Mouse (Mus musculus): Measurements from ENCODE around the gene Poc1b. TPM values are rescaled to one million over a fixed set of nuclear protein-coding genes. Genes with fewer than 3 reads are reported as not detected.

Gene Poc1b
- polyA plus RNA-seq (2012; rRNA removed) = 6.9 and 10.2 TPM in 2 replicates

DNA sequence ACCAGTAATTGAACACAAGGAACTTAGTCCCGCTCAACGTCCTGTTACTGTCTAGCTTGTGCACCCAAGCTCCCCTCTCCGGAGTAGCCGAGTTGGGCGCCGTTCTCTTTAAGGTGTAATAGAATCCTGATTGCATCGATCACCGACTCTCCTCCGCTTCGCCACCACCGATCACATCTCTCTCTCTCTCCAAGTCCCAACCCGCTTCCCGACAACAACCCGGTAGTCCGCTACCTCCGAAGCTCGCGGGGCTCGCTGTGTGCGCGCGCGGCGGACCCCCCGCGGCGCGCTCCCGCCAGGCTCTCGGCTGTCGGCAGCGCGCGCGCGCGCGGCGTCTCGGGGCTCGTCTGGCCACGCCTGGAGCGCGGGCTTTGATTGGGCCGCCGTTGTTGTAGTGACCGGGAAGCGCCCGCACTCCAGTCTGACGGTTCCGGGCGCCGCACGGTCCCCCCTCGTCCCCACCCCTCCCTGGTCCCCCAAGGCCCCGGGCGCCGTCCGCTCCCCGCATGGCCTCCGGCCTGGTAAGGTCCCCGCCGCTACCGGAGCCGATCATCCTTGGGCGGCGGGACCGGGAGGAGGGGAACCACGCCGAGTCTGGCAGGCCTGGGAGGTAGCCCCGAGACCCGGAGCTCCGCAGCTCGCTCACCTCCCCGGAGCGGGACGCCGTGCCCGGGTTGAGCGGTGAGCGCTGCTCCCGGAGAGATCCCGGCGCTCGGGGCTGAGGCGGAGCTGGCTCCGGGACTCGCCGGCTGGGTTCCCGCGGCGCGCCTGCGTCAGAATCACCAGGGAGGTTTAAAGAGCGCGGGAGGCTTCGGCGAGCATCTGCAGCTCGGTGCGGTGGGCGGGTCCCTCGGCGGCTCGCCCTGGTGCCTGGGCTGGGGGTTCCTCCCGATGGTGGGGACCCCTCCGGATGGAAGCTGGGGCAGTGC lies at the start of gene Poc1b:
Gene Poc1b (plus strand): TSS at position 334 of the 929 bp plus-strand sequence.
- DNase-seq = peak; percentile 92
- TF ChIP-seq POLR2A (IDR thresholded peaks at IDR 0.05; ENCODE audit: low read depth, low read length) (no peak), CTCF (conservative IDR thresholded peaks at IDR 0.05; ENCODE audit: insufficient read depth, insufficient read length, low read depth, low read length) (no peak)
- Histone ChIP-seq H3K27ac (ENCODE audit: insufficient read depth, low read depth, low read length) (peak within 1 kb of the TSS; percentile 79), H3K36me3 (ENCODE audit: control insufficient read depth, insufficient read depth, low read length) (no peaks in the 10 kb centered on the region), H3K4me3 (ENCODE audit: insufficient read depth, low read depth, low read length) (peak within 1 kb of the TSS; percentile 94), H3K27me3 (replicated peaks; ENCODE audit: control insufficient read depth, insufficient read depth, low read length) (no peaks in the 10 kb centered on the region), H3K4me1 (ENCODE audit: control insufficient read depth, insufficient read depth, low read length) (peaks cover 6% of the 10 kb centered on the region)
- WGBS = under 1% methylated on average over 103 of the region's 106 CpGs

DNA sequence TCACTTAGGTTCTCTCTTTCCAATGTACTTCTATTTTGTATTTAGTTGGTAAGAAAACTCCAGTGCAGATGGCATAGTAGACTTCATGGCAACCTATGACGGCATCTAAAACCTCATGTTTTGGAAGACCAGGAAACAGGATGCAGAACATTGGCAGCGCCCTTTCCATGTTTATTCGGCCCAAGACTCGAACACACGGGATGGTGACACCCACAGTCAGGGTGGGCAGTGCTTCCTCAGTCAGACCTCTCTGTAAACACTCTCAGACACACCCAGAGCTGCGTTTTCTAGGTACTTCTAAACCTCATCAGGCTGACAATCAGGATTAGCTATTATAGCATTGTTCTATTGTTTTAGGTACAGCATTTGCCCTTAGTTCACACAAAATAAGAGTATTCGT lies 46.2 kb upstream of the Poc1b start:
- Histone ChIP-seq H3K36me3 (ENCODE audit: control insufficient read depth, insufficient read depth, low read length) (no peaks in the 10 kb centered on the region), H3K4me3 (ENCODE audit: insufficient read depth, low read depth, low read length) (no peak overlapping the region), H3K27ac (ENCODE audit: insufficient read depth, low read depth, low read length) (no peak overlapping the region), H3K4me1 (ENCODE audit: control insufficient read depth, insufficient read depth, low read length) (no peaks in the 10 kb centered on the region), H3K27me3 (replicated peaks; ENCODE audit: control insufficient read depth, insufficient read depth, low read length) (no peaks in the 10 kb centered on the region)
- TF ChIP-seq CTCF (conservative IDR thresholded peaks at IDR 0.05; ENCODE audit: insufficient read depth, insufficient read length, low read depth, low read length) (no peak), POLR2A (IDR thresholded peaks at IDR 0.05; ENCODE audit: low read depth, low read length) (no peak)
- DNase-seq = no peak
- 91% methylated on average over 7 of the region's 7 CpGs for WGBS

DNA sequence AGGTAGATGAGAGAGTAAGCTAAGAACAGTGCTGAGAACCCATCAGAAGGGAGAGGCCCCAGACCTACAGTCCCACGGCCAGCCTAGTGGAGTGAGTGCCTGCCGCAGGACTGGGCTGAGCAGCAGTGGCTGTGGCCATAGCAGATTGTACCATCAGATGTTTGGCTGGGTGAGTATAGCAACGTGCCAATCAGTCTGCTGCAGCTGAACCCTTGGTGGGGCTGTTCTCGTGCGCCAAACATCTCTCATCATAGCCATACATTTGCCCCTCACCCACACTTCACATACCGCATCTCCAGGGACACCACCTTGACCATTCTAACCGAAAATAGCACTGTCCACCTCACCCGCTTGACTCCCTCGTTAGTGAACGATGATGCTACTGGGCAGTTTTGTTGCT lies 45.4 kb upstream of the Poc1b start:
- H3K27ac ChIP-seq (ENCODE audit: insufficient read depth, low read depth, low read length) = no peak overlapping the region
- no peaks in the 10 kb centered on the region for H3K36me3 ChIP-seq (ENCODE audit: control insufficient read depth, insufficient read depth, low read length)
- 90% methylated on average over 10 of the region's 10 CpGs for WGBS
- no peak for TF ChIP-seq CTCF (conservative IDR thresholded peaks at IDR 0.05; ENCODE audit: insufficient read depth, insufficient read length, low read depth, low read length)
- no peak for TF ChIP-seq POLR2A (IDR thresholded peaks at IDR 0.05; ENCODE audit: low read depth, low read length)
- H3K27me3 ChIP-seq (replicated peaks; ENCODE audit: control insufficient read depth, insufficient read depth, low read length) = no peaks in the 10 kb centered on the region
- no peak for DNase-seq
- no peaks in the 10 kb centered on the region for H3K4me1 ChIP-seq (ENCODE audit: control insufficient read depth, insufficient read depth, low read length)
- H3K4me3 ChIP-seq (ENCODE audit: insufficient read depth, low read depth, low read length) = no peak overlapping the region

GRCm38 (mm10) chr10:99062546-99062945 lies 44.3 kb upstream of the Poc1b start:
- Histone ChIP-seq H3K4me1 (ENCODE audit: control insufficient read depth, insufficient read depth, low read length) (no peaks in the 10 kb centered on the region), H3K4me3 (ENCODE audit: insufficient read depth, low read depth, low read length) (no peak overlapping the region), H3K27ac (ENCODE audit: insufficient read depth, low read depth, low read length) (no peak overlapping the region; the same call in 1 of the 2 replicates), H3K36me3 (ENCODE audit: control insufficient read depth, insufficient read depth, low read length) (no peaks in the 10 kb centered on the region), H3K27me3 (replicated peaks; ENCODE audit: control insufficient read depth, insufficient read depth, low read length) (no peaks in the 10 kb centered on the region)
- 68% methylated on average over 5 of the region's 5 CpGs for WGBS
- TF ChIP-seq POLR2A (IDR thresholded peaks at IDR 0.05; ENCODE audit: low read depth, low read length) (no peak), CTCF (conservative IDR thresholded peaks at IDR 0.05; ENCODE audit: insufficient read depth, insufficient read length, low read depth, low read length) (no peak)
- no peak for DNase-seq

- H3K27me3 ChIP-seq (replicated peaks; ENCODE audit: control insufficient read depth, insufficient read depth, low read length) = no peaks in the 10 kb centered on the region
- no peaks in the 10 kb centered on the region for H3K36me3 ChIP-seq (ENCODE audit: control insufficient read depth, insufficient read depth, low read length)
- H3K4me3 ChIP-seq (ENCODE audit: insufficient read depth, low read depth, low read length) = no peak overlapping the region
- H3K27ac ChIP-seq (ENCODE audit: insufficient read depth, low read depth, low read length) = no peak overlapping the region
- DNase-seq = no peak
- WGBS = 83% methylated on average over 18 of the region's 18 CpGs
- no peaks in the 10 kb centered on the region for H3K4me1 ChIP-seq (ENCODE audit: control insufficient read depth, insufficient read depth, low read length)
- TF ChIP-seq POLR2A (IDR thresholded peaks at IDR 0.05; ENCODE audit: low read depth, low read length) (no peak), CTCF (conservative IDR thresholded peaks at IDR 0.05; ENCODE audit: insufficient read depth, insufficient read length, low read depth, low read length) (no peak)
Observed at GRCm38 (mm10) chr10:99076113-99076895, 30.5 kb upstream of the Poc1b start.

GRCm38 (mm10) chr10:99078621-99079020 lies 28.2 kb upstream of the Poc1b start:
- no peak for DNase-seq
- no peak overlapping the region for H3K27ac ChIP-seq (ENCODE audit: insufficient read depth, low read depth, low read length)
- H3K36me3 ChIP-seq (ENCODE audit: control insufficient read depth, insufficient read depth, low read length) = no peaks in the 10 kb centered on the region
- TF ChIP-seq POLR2A (IDR thresholded peaks at IDR 0.05; ENCODE audit: low read depth, low read length) (no peak), CTCF (conservative IDR thresholded peaks at IDR 0.05; ENCODE audit: insufficient read depth, insufficient read length, low read depth, low read length) (no peak)
- no peaks in the 10 kb centered on the region for H3K27me3 ChIP-seq (replicated peaks; ENCODE audit: control insufficient read depth, insufficient read depth, low read length)
- peaks cover 1% of the 10 kb centered on the region; the same call in 1 of the 2 replicates for H3K4me1 ChIP-seq (ENCODE audit: control insufficient read depth, insufficient read depth, low read length)
- 90% methylated on average over 2 of the region's 2 CpGs for WGBS
- no peak overlapping the region for H3K4me3 ChIP-seq (ENCODE audit: insufficient read depth, low read depth, low read length)

- H3K4me1 ChIP-seq (ENCODE audit: control insufficient read depth, insufficient read depth, low read length) = peaks cover 2% of the 10 kb centered on the region; the same call in 1 of the 2 replicates
- H3K27me3 ChIP-seq (replicated peaks; ENCODE audit: control insufficient read depth, insufficient read depth, low read length) = no peaks in the 10 kb centered on the region
- H3K4me3 ChIP-seq (ENCODE audit: insufficient read depth, low read depth, low read length) = no peak overlapping the region
- TF ChIP-seq CTCF (conservative IDR thresholded peaks at IDR 0.05; ENCODE audit: insufficient read depth, insufficient read length, low read depth, low read length) (no peak), POLR2A (IDR thresholded peaks at IDR 0.05; ENCODE audit: low read depth, low read length) (no peak)
- H3K27ac ChIP-seq (ENCODE audit: insufficient read depth, low read depth, low read length) = no peak overlapping the region
- H3K36me3 ChIP-seq (ENCODE audit: control insufficient read depth, insufficient read depth, low read length) = no peaks in the 10 kb centered on the region
- no peak for DNase-seq
- 77% methylated on average over 10 of the region's 10 CpGs for WGBS
Observed at GRCm38 (mm10) chr10:99081569-99081990, 25.3 kb upstream of the Poc1b start.
